ENCODE assay signal across 10 mouse cellular contexts in genomic region chr1:21075986-21076495, GRCm38 (mm10). TPM values are rescaled to one million over a fixed set of nuclear protein-coding genes. Genes with fewer than 3 reads are reported as not detected.
DNase-seq lines count a peak whose midpoint lies in the region; ATAC-seq and TF ChIP-seq lines count a peak whose summit lies in the region.
"Had no signal": no experiment of that assay in that cellular context is flagged by ENCODE, and none has a peak within 500 bp of the region (broad histone marks: within the 10 kb centered on the region; RNA-seq: fewer than 3 reads in every experiment).

No protein-coding gene starts in this region.

- 1% methylated on average over 6 of the region's 6 CpGs for WGBS in lung, embryonic 14.5 days
- 14% methylated on average over 6 of the region's 6 CpGs for WGBS in heart, embryonic 13.5 days
- 27% methylated on average over 6 of the region's 6 CpGs for WGBS in limb, embryonic 11.5 days
- WGBS in stomach, embryonic 14.5 days: 12% methylated on average over 6 of the region's 6 CpGs

- H3K36me3 ChIP-seq in lung, embryonic 14.5 days (ENCODE audit: insufficient read depth): 0 out of 2 replicates have a peak, but pooled peaks cover 4% of the 10 kb centered on the region
- H3K36me3 ChIP-seq in heart, embryonic 13.5 days: no peaks in the 10 kb centered on the region
- no peaks in the 10 kb centered on the region for H3K36me3 ChIP-seq in limb, embryonic 11.5 days (ENCODE audit: control insufficient read depth, insufficient read depth, low read length)
- no peaks in the 10 kb centered on the region for H3K36me3 ChIP-seq in stomach, embryonic 14.5 days (ENCODE audit: control insufficient read depth, insufficient read depth, low read length)

- peak overlapping the region; percentile 81 for H3K27ac ChIP-seq in lung, embryonic 14.5 days (ENCODE audit: low read depth)
- H3K27ac ChIP-seq in heart, embryonic 13.5 days (replicated peaks): peak overlapping the region; percentile 71
- H3K27ac ChIP-seq in limb, embryonic 11.5 days (replicated peaks; ENCODE audit: low read depth, low read length): no peak overlapping the region; the same call in 1 of the 2 replicates
- peak overlapping the region; percentile 66 for H3K27ac ChIP-seq in stomach, embryonic 14.5 days (ENCODE audit: low read length)

- no peak for ATAC-seq in lung, embryonic 14.5 days (ENCODE audit: insufficient read depth)
- no peak for ATAC-seq in heart, embryonic 13.5 days (ENCODE audit: extremely low read depth, insufficient number of reproducible peaks, low FRiP score, low TSS enrichment)
- no peak for ATAC-seq in limb, embryonic 11.5 days (ENCODE audit: insufficient number of reproducible peaks, low FRiP score, low TSS enrichment, low read depth)
- no peak for ATAC-seq in stomach, embryonic 14.5 days (ENCODE audit: insufficient number of reproducible peaks, insufficient read depth, low FRiP score, low read depth)

- no peaks in the 10 kb centered on the region for H3K27me3 ChIP-seq in lung, embryonic 14.5 days (ENCODE audit: insufficient read depth, low read length)
- no peaks in the 10 kb centered on the region for H3K27me3 ChIP-seq in heart, embryonic 13.5 days (replicated peaks)
- no peaks in the 10 kb centered on the region for H3K27me3 ChIP-seq in limb, embryonic 11.5 days (ENCODE audit: control insufficient read depth, insufficient read depth, low read length)
- no peaks in the 10 kb centered on the region for H3K27me3 ChIP-seq in stomach, embryonic 14.5 days (ENCODE audit: control insufficient read depth, insufficient read depth, low read length)

- H3K9me3 ChIP-seq in lung, embryonic 14.5 days (ENCODE audit: low read depth, low read length): no peaks in the 10 kb centered on the region
- no peaks in the 10 kb centered on the region for H3K9me3 ChIP-seq in heart, embryonic 13.5 days
- no peaks in the 10 kb centered on the region for H3K9me3 ChIP-seq in limb, embryonic 11.5 days (ENCODE audit: control insufficient read depth, low read length)
- no peaks in the 10 kb centered on the region for H3K9me3 ChIP-seq in stomach, embryonic 14.5 days (ENCODE audit: control insufficient read depth, low read depth, low read length)

- H3K4me1 ChIP-seq in lung, embryonic 14.5 days (ENCODE audit: insufficient read depth): peaks cover 37% of the 10 kb centered on the region
- H3K4me1 ChIP-seq in heart, embryonic 13.5 days: peaks cover 70% of the 10 kb centered on the region
- H3K4me1 ChIP-seq in limb, embryonic 11.5 days (ENCODE audit: control insufficient read depth, insufficient read depth, low read length): peaks cover 15% of the 10 kb centered on the region; the same call in 1 of the 2 replicates
- peaks cover 38% of the 10 kb centered on the region for H3K4me1 ChIP-seq in stomach, embryonic 14.5 days (ENCODE audit: control insufficient read depth, insufficient read depth, low read length)

- no peak for TF ChIP-seq CTCF in lung, embryonic 14.5 days (IDR thresholded peaks at IDR 0.05; ENCODE audit: low read depth)

- peak overlapping the region; percentile 71 for H3K4me3 ChIP-seq in lung, embryonic 14.5 days (ENCODE audit: low read depth, low read length)
- H3K4me3 ChIP-seq in heart, embryonic 13.5 days: peak overlapping the region; percentile 85
- no peak overlapping the region for H3K4me3 ChIP-seq in limb, embryonic 11.5 days (ENCODE audit: low read depth, low read length)
- H3K4me3 ChIP-seq in stomach, embryonic 14.5 days (ENCODE audit: low read depth, low read length): 0 out of 2 replicates have a peak overlapping the region, but pooled peaks have one; percentile 3
- H3K4me3 ChIP-seq: erythroblast, embryonic 14.5 days had no signal

- DNase-seq in lung, embryonic 14.5 days: peak; percentile 60
- DNase-seq in lung, postnatal 25 days (ENCODE audit: low spot score): no peak
- no peak for DNase-seq in limb, embryonic 11.5 days (ENCODE audit: low spot score)
- DNase-seq in urinary bladder, adult 18-20 months (ENCODE audit: low spot score in 2 of 2): no peak
- DNase-seq in urinary bladder, postnatal 36 days (ENCODE audit: low spot score in 2 of 2): no peak
- DNase-seq: layer of hippocampus, postnatal 36 days; retina, postnatal 1 day had no signal

- H3K9ac ChIP-seq in lung, embryonic 14.5 days: peak overlapping the region; percentile 15; the same call in 1 of the 2 replicates
- peak overlapping the region; percentile 67 for H3K9ac ChIP-seq in heart, embryonic 13.5 days
- H3K9ac ChIP-seq in limb, embryonic 11.5 days (ENCODE audit: low read length): 0 out of 2 replicates have a peak overlapping the region, but pooled peaks have one; percentile 40
- no peak overlapping the region for H3K9ac ChIP-seq in stomach, embryonic 14.5 days (replicated peaks; ENCODE audit: low read depth, low read length)

- peak overlapping the region; percentile 67 for H3K4me2 ChIP-seq in lung, embryonic 14.5 days
- H3K4me2 ChIP-seq in heart, embryonic 13.5 days: peak overlapping the region; percentile 84
- H3K4me2 ChIP-seq in limb, embryonic 11.5 days (ENCODE audit: low read depth, severe bottlenecking): peak overlapping the region; percentile 24; the same call in 1 of the 2 replicates
- peak overlapping the region; percentile 59 for H3K4me2 ChIP-seq in stomach, embryonic 14.5 days (replicated peaks; ENCODE audit: low read depth, low read length)

RNA-seq across cellular contexts. Expression of gene Tram2, which starts 3.0 kb away (rescaled TPM):
- polyA plus RNA-seq in lung, embryonic 14.5 days (2014; fragmentation: Nextera tagmentation; extraction: Ambion mirVana): 11.5 and 13.1 TPM in 2 replicates
- polyA plus RNA-seq in heart, embryonic 13.5 days (2015; fragmentation: Nextera tagmentation; extraction: Ambion mirVana): 4.3 and 4.4 TPM in 2 replicates
- 8.5 and 8.6 TPM in 2 replicates for polyA plus RNA-seq in limb, embryonic 11.5 days (2014; fragmentation: Nextera tagmentation; extraction: Ambion mirVana)
- polyA plus RNA-seq in stomach, embryonic 14.5 days (2014; fragmentation: Nextera tagmentation; extraction: Ambion mirVana): 9.9 and 10.6 TPM in 2 replicates
- polyA plus RNA-seq: erythroblast, embryonic 14.5 days had no signal

Comparison
In these comparisons a context has a peak if more than half of its experiments do, and no peak if none do; other contexts are left out.
1. H3K4me2 ChIP-seq: peak in every context shown above with its lines; median percentile 84 in heart, embryonic 13.5 days; 67 in lung, embryonic 14.5 days; 59 in stomach, embryonic 14.5 days; 24 in limb, embryonic 11.5 days.